Mouse (Mus musculus) embryo, embryonic 11 days (tissue): ENCODE data around the gene 2410004B18Rik.

Experiments used
- DNase-seq: peaks from one replicate; pipeline ENCODE4 v3.0.0-alpha.2; 2015

Gene 2410004B18Rik

GRCm38 (mm10) chr3:145966806-145967205 is 29.0 kb downstream of the 2410004B18Rik start:
- DNase-seq, result no peak

DNA sequence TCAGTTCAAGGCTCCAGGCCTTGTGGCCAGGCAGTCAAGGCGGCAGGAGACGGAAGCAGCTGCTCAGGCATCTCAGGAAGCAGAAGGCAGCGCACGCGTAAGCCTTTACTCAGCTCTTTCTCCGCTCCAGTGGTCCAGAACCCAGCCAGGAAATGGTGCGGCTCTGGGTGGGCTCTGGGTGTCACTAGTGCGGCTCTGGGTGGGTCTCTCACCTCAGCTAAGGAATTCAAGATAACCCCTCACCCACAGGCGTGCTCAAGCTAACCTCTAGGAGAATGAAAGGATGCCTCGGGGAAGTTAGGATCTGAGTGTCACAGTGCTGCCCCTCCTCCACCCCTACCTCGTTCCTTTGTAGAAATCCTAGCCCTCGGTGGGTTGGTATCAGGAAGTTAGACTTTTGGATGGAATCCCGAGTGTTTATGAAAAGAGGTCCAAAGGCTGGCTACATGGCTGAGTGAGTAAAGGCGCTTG is 31.3 kb downstream of the 2410004B18Rik start:
- DNase-seq, result peak; percentile 32

- no peak for DNase-seq
Observed at GRCm38 (mm10) chr3:145971501-145971900, 33.7 kb downstream of the 2410004B18Rik start.

DNA sequence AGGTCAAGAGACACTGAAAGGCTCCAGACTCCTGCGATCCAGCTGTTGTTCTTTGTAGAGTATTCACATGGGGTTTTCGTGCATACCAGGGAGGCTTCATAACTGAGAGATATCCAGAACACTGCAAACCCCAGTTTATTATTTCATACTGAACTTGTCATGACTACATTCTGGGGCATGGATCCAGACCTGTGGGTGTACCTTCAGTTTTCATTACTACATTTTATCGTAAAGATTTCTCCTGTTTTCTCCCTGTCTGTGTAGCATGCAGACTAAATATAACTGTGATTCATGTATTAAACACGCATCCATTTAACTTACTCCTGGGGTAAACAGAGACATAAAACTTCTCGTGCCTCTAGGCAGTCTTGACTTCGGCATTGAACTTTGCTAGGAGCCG is 37.2 kb downstream of the 2410004B18Rik start:
- no peak for DNase-seq

GRCm38 (mm10) chr3:145985333-145985925 is 47.6 kb downstream of the 2410004B18Rik start:
- no peak for DNase-seq

- no peak for DNase-seq
Observed at GRCm38 (mm10) chr3:145986317-145987001, 48.6 kb downstream of the 2410004B18Rik start.

GRCm38 (mm10) chr3:145987268-145987969 is 49.6 kb downstream of the 2410004B18Rik start, which contains the start of gene Syde2:
TSS of gene Syde2 (plus strand) at chr3:145987870.
- DNase-seq, result peak; percentile 91

DNA sequence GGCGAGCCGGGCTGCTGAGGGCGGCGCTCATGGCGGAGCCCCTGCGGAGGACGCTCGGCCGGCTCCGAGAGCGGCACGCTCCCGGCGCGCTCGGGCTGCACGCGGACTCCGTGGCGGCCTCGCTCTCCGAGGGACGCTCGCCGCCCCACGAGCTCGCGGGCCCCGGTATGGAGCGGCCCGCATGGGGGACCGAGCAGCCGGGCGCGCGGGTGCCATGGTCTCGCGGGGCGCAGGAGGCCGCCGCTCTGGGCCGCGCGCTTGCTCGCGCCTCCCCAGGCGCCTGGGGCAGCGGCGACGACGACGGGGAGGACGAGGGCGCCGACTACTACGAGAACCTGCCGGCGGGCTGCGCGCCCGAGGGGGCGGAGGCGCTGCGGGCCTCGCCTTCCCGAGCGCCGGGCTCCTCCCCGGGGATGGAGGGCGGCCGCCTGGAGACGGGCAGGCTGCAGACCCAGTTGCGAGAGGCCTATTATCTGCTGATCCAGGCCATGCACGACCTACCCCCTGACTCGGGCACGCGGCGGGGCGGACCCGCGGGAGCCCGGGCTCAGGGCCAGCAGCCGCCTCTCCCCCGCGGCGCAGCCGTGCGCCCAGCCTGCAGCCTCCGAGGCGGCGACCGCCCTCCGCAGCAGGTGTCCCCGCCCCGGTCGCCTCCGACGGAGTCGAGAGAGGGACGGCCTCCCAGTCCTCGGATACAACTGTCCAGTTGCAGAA is 50.3 kb downstream of the 2410004B18Rik start:
- DNase-seq, result peak; percentile 71

DNA sequence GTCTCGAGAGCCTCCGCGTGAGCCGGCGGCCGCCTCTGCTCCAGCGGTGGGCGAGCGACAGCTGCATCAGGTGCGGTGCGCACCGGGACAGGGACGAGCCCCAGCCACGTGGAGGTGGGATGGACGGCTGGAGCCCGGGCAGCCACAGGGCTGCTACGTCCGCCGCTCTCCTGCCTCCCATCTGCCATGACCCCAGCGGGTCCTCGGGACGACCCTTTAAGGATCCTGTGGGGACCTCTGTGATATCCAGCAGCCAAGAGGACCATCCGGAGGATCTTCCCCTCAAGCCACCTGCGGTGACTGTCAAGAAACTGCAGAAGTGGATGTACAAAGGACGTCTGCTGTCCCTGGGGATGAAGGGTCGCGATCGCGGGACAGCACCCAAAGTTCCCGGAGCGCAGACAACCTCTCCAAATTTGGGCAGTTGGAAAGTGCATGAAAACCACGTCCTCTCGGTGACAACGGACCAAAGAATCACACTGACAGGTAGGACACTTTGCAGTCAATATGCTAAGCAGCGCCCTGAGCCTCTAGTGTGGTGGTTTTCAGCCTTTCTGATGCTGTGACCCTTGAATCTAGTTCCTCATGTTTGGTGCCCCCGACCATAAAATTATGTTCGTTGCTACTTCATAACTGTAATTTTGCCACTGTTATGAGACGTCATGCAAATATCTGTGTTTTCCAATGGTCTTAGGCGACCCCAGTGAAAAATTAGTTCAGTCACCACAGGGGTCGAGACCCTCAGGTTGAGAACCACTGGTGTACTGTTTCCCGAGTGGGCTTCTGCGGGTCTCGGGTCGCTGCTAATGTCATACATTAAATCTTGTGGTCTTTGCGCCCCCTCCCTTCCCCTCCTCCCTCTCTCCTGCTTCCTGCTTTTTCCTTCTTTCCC is 51.1 kb downstream of the 2410004B18Rik start:
- DNase-seq, result peak; percentile 24

GRCm38 (mm10) chr3:145989576-145990081 is 51.8 kb downstream of the 2410004B18Rik start:
- peak; percentile 26 for DNase-seq

DNA sequence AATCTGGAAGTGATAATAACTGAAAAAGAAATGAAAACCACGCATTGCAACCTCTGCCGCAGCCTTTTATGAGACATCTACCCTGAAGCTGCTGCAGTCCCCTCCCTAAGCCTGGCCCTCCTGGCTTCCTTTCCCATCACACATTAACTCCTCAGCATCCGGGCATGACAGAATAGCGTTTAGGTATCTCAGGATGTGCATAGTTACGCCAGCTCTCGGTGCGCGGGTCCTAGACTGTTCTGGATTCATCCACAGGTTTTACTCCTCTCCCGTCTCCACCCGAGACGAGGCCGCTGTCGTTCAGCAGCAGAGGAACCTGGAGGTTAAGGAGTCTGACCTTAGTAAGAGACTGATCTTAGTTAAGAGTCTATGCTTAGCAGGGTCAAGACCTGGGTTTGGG is 53.3 kb downstream of the 2410004B18Rik start:
- DNase-seq, result no peak

DNA sequence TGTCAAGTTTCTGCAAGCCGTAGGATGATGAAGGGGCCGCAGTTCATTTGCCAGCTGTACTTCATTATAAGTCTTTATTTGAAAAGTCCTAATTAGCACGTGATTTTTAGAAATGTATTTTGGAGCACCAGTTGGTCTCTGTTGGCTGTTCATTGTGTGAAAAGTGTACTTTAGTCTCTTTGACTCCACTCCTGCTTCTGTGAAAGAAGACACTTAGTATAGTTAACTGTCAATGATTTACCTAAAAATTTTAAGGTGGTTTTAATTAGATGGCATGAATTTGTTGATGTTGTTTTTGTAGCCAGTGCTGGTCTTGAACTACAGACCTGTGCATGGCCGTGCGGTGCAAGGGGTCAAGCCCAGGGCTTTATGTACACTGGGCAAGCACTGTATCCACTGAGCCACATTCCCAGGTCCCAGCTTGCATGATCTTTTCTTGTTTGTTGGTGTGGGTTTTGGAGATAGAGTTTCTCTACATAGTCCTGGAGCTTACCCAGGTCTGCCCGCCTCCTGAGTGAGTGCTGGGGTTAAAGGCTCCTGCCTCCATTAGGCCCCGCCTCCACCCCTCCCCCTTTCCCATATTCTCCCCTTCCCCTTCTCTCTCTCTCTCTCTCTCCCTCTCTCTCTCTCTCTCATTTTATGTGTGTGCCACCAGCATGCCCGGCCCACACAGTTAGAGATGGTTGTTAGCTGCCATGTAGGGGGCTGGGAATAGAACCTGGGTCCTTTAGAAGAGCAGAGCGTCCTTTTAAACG is 54.3 kb downstream of the 2410004B18Rik start:
- no peak for DNase-seq

DNA sequence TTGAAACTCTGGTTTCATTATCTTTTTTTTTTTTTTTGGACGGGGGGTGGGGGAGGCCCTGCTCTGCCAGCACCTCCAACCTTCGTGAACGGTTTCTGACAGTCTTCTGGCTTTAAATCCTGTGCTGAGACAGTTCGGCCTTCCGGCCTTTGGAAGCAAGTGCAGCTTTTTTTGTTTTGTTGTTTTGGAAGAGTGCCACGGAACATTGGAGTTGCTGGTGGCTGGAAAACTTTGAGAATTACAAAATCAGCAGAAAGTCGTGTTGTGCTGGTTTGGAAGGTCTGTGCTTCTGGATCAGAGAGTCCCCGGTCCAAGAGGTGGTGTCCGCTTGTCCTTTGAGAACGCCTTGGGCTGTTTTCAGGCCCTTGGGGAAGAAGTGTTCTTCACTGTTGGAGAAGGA is 55.0 kb downstream of the 2410004B18Rik start:
- DNase-seq, result no peak

GRCm38 (mm10) chr3:145993481-145994201 is 55.8 kb downstream of the 2410004B18Rik start:
- no peak for DNase-seq
